Mouse (Mus musculus): Measurements from ENCODE around the gene Gper1.

DNA sequence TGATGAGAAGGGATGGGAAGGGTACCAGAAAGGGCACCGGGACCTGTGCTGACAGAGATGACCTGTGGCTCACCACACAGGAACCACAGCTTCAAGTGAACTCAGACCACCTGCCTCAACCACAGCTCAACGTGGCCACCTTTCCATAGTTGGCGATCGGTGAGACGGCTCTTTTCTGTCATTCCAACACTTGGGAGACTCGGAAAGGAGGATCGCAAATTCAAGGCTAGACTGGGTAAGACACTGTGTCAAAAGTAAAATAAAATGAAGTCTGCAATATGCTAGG, 44.7 kb upstream of the Gper1 start:
- TF ChIP-seq POLR2A (IDR thresholded peaks at IDR 0.05; ENCODE audit: low read depth, low read length) (no peak), CTCF (IDR thresholded peaks at IDR 0.05; ENCODE audit: extremely low read depth, insufficient read depth, insufficient read length, insufficient replicate concordance) (no peak)
